Mouse (Mus musculus) embryo, embryonic 9.5 days (tissue): Measurements from ENCODE around the gene Fam20a.

ENCODE experiments used
- DNase-seq: peaks from one replicate; pipeline ENCODE4 v3.0.0-alpha.2; 2017; ENCODE audit errors: extremely low spot score

Fam20a gene

GRCm38 (mm10) chr11:109721781-109722446 is at the start of gene Fam20a:
Fam20a (minus strand) TSS chr11:109722279.
- peak; percentile 61 for DNase-seq

GRCm38 (mm10) chr11:109771381-109771780 is 49.3 kb upstream of the Fam20a start:
- DNase-seq: no peak

- no peak for DNase-seq
These were observed 48.1 kb upstream of the Fam20a start for GRCm38 (mm10) chr11:109770185-109770584.

- DNase-seq: no peak
These were observed 47.0 kb upstream of the Fam20a start for GRCm38 (mm10) chr11:109769091-109769490.

GRCm38 (mm10) chr11:109760063-109760462 is 38.0 kb upstream of the Fam20a start:
- DNase-seq: no peak

GRCm38 (mm10) chr11:109758616-109759215 is 36.6 kb upstream of the Fam20a start:
- no peak for DNase-seq

GRCm38 (mm10) chr11:109754105-109754602 is 32.1 kb upstream of the Fam20a start:
- no peak for DNase-seq

GRCm38 (mm10) chr11:109751636-109752603 is 29.8 kb upstream of the Fam20a start:
- no peak for DNase-seq

GRCm38 (mm10) chr11:109745210-109745609 is 23.1 kb upstream of the Fam20a start:
- no peak for DNase-seq

- no peak for DNase-seq
These were observed 15.9 kb upstream of the Fam20a start for GRCm38 (mm10) chr11:109737967-109738366.

GRCm38 (mm10) chr11:109736406-109736805 is 14.3 kb upstream of the Fam20a start:
- DNase-seq: no peak

- DNase-seq: no peak
These were observed 12.3 kb upstream of the Fam20a start for GRCm38 (mm10) chr11:109734341-109734740.

GRCm38 (mm10) chr11:109732726-109733438 is 10.8 kb upstream of the Fam20a start:
- no peak for DNase-seq

GRCm38 (mm10) chr11:109728371-109728770 is 6.3 kb upstream of the Fam20a start:
- no peak for DNase-seq

- DNase-seq: no peak
These were observed 632 bp upstream of the Fam20a start for GRCm38 (mm10) chr11:109722711-109723110.

GRCm38 (mm10) chr11:109721320-109721780 is 729 bp downstream of the Fam20a start:
- DNase-seq: peak; percentile 71

GRCm38 (mm10) chr11:109720809-109721319 is 1.2 kb downstream of the Fam20a start:
- DNase-seq: no peak

- DNase-seq: no peak
These were observed 2.7 kb downstream of the Fam20a start for GRCm38 (mm10) chr11:109719399-109719798.

- no peak for DNase-seq
These were observed 3.8 kb downstream of the Fam20a start for GRCm38 (mm10) chr11:109717966-109718895.

GRCm38 (mm10) chr11:109717448-109717847 is 4.6 kb downstream of the Fam20a start:
- DNase-seq: no peak
